Comparison of ENCODE assay signal across 15 mouse cellular contexts in the genomic region with DNA sequence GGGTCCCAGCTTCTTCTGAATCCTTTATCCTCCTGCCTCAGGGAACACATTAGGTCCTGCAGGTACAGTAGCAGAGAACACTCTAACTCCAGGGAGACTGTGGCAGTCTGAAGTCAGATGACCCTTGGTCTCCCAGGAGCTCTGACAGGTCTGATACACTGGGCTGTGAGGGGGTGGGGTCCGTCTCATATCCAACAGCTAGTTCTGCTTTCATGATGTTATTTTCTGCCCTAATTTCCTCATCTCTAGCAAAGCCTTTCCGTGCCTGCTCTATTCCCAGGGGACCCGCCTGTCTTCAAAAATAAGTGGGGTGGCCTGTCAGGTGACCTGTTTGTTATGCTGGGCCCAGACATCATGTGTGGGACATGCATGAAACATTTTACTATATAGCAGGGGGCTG. TPM values are rescaled to one million over a fixed set of nuclear protein-coding genes. Genes with fewer than 3 reads are reported as not detected.
DNase-seq lines count a peak whose midpoint lies in the region; ATAC-seq and TF ChIP-seq lines count a peak whose summit lies in the region.
"Had no signal": no experiment of that assay in that cellular context is flagged by ENCODE, and none has a peak within 500 bp of the region (broad histone marks: within the 10 kb centered on the region; RNA-seq: fewer than 3 reads in every experiment).

No protein-coding gene starts in this region.

- H3K4me1 ChIP-seq in bone marrow, adult 2 months (ENCODE audit: control insufficient read depth, insufficient read depth, low read length): no peaks in the 10 kb centered on the region
- peaks cover 61% of the 10 kb centered on the region for H3K4me1 ChIP-seq in forebrain, embryonic 15.5 days
- peaks cover 35% of the 10 kb centered on the region for H3K4me1 ChIP-seq in limb, embryonic 10.5 days
- peaks cover 68% of the 10 kb centered on the region for H3K4me1 ChIP-seq in neural tube, embryonic 12.5 days

- no peak overlapping the region for H3K4me2 ChIP-seq in forebrain, embryonic 15.5 days (replicated peaks)
- peak overlapping the region; percentile 31; the same call in 1 of the 2 replicates for H3K4me2 ChIP-seq in neural tube, embryonic 12.5 days (replicated peaks)
- H3K4me2 ChIP-seq: embryonic facial prominence, embryonic 15.5 days had no signal

- H3K27ac ChIP-seq in bone marrow, adult 2 months (ENCODE audit: control insufficient read depth, insufficient read depth, low read depth, low read length, poor library complexity): peak overlapping the region; percentile 22
- H3K27ac ChIP-seq in forebrain, embryonic 15.5 days (replicated peaks): peak overlapping the region; percentile 82
- H3K27ac ChIP-seq in limb, embryonic 10.5 days: peak overlapping the region; percentile 42; the same call in 1 of the 2 replicates
- H3K27ac ChIP-seq in neural tube, embryonic 12.5 days: no peak overlapping the region
- H3K27ac ChIP-seq: embryonic facial prominence, embryonic 15.5 days; heart, adult 2 months had no signal

- no peak for DNase-seq in limb, embryonic 10.5 days (ENCODE audit: low spot score)
- DNase-seq in urinary bladder, postnatal 4 days (ENCODE audit: low spot score in 2 of 2): no peak
- no peak for DNase-seq in embryo, embryonic 9.5 days (ENCODE audit: extremely low spot score)
- DNase-seq in embryo, embryonic 11 days: no peak
- no peak for DNase-seq in urinary bladder, adult 2 months (ENCODE audit: low spot score)
- DNase-seq: adrenal gland, adult 2 months; heart, adult 2 months; heart, postnatal 10 days; kidney, adult 9 months; thymus, postnatal 25 days had no signal

- no peaks in the 10 kb centered on the region for H3K9me3 ChIP-seq in forebrain, embryonic 15.5 days
- no peaks in the 10 kb centered on the region for H3K9me3 ChIP-seq in limb, embryonic 10.5 days (replicated peaks)
- H3K9me3 ChIP-seq in neural tube, embryonic 12.5 days: no peaks in the 10 kb centered on the region
- H3K9me3 ChIP-seq: embryonic facial prominence, embryonic 15.5 days had no signal

- WGBS in bone marrow, adult 2 months: 30% methylated on average over 3 of the region's 3 CpGs
- 74% methylated on average over 3 of the region's 3 CpGs for WGBS in forebrain, embryonic 15.5 days
- WGBS in limb, embryonic 10.5 days: 80% methylated on average over 3 of the region's 3 CpGs
- WGBS in neural tube, embryonic 12.5 days: 60% methylated on average over 3 of the region's 3 CpGs

- no peak overlapping the region for H3K9ac ChIP-seq in forebrain, embryonic 15.5 days (replicated peaks)
- H3K9ac ChIP-seq in neural tube, embryonic 12.5 days: no peak overlapping the region
- H3K9ac ChIP-seq: embryonic facial prominence, embryonic 15.5 days had no signal

- no peak for ATAC-seq in forebrain, embryonic 15.5 days (replicated peaks)
- ATAC-seq in neural tube, embryonic 12.5 days (ENCODE audit: low FRiP score, low read depth): no peak
- ATAC-seq: Patski had no signal

- TF ChIP-seq POLR2A in bone marrow, adult 2 months (IDR thresholded peaks at IDR 0.05; ENCODE audit: borderline replicate concordance, control insufficient read depth, low read depth, low read length): no peak

- no peak overlapping the region for H3K4me3 ChIP-seq in bone marrow, adult 2 months (replicated peaks; ENCODE audit: control insufficient read depth, low read depth, low read length)
- H3K4me3 ChIP-seq in forebrain, embryonic 15.5 days: no peak overlapping the region
- no peak overlapping the region for H3K4me3 ChIP-seq in limb, embryonic 10.5 days
- no peak overlapping the region for H3K4me3 ChIP-seq in neural tube, embryonic 12.5 days
- H3K4me3 ChIP-seq: embryonic facial prominence, embryonic 15.5 days; heart, adult 2 months had no signal

- H3K36me3 ChIP-seq in forebrain, embryonic 15.5 days: no peaks in the 10 kb centered on the region
- 0 out of 2 replicates have a peak, but pooled peaks cover 4% of the 10 kb centered on the region for H3K36me3 ChIP-seq in limb, embryonic 10.5 days
- peaks cover 4% of the 10 kb centered on the region; the same call in 1 of the 2 replicates for H3K36me3 ChIP-seq in neural tube, embryonic 12.5 days

- no peaks in the 10 kb centered on the region for H3K27me3 ChIP-seq in forebrain, embryonic 15.5 days
- no peaks in the 10 kb centered on the region for H3K27me3 ChIP-seq in limb, embryonic 10.5 days (ENCODE audit: low read depth, poor library complexity, severe bottlenecking)
- no peaks in the 10 kb centered on the region; the same call in 1 of the 2 replicates for H3K27me3 ChIP-seq in neural tube, embryonic 12.5 days (replicated peaks)
- H3K27me3 ChIP-seq: embryonic facial prominence, embryonic 15.5 days; Patski had no signal

- no peak for TF ChIP-seq CTCF in bone marrow, adult 2 months (IDR thresholded peaks at IDR 0.05; ENCODE audit: control insufficient read depth, insufficient read depth, low read length)

RNA-seq across cellular contexts. Expression of gene Nectin1, which starts 18.2 kb away (rescaled TPM):
- polyA plus RNA-seq in bone marrow, adult 2 months (2011; ENCODE audit: insufficient read depth, insufficient read length, low replicate concordance, missing spikeins): 0.29 and 0.87 TPM in 2 replicates
- polyA plus RNA-seq in forebrain, embryonic 15.5 days (2015; fragmentation: Nextera tagmentation; extraction: Ambion mirVana): 10.1 and 10.2 TPM in 2 replicates
- polyA plus RNA-seq in limb, embryonic 10.5 days (2016; fragmentation: Nextera tagmentation; extraction: Ambion mirVana): 3.8 and 4.2 TPM in 2 replicates
- polyA plus RNA-seq in neural tube, embryonic 12.5 days (2016; fragmentation: Nextera tagmentation; extraction: Ambion mirVana): 15.2 and 15.5 TPM in 2 replicates
- 13.8 and 28.1 TPM in 2 replicates for polyA plus RNA-seq in urinary bladder, adult 2 months (2012; rRNA removed)
